19 mouse cellular contexts compared by ENCODE assay signal in genomic region chr5:128638716-128639115, GRCm38 (mm10). TPM values are rescaled to one million over a fixed set of nuclear protein-coding genes. Genes with fewer than 3 reads are reported as not detected.
DNase-seq lines count a peak whose midpoint lies in the region; TF ChIP-seq lines count a peak whose summit lies in the region.
"Had no signal": no experiment of that assay in that cellular context is flagged by ENCODE, and none has a peak within 500 bp of the region (broad histone marks: within the 10 kb centered on the region; RNA-seq: fewer than 3 reads in every experiment).

No protein-coding gene starts in this region.

- H3K4me1 ChIP-seq in thymus, adult 2 months (replicated peaks; ENCODE audit: control insufficient read depth, insufficient read depth, low read length), result peaks cover 27% of the 10 kb centered on the region
- H3K4me1 ChIP-seq: forebrain, embryonic 13.5 days; heart, embryonic 13.5 days; neural tube, embryonic 12.5 days had no signal

- H3K4me3 ChIP-seq in thymus, adult 2 months (ENCODE audit: control insufficient read depth, insufficient read depth, low read length), result no peak overlapping the region
- H3K4me3 ChIP-seq: forebrain, embryonic 13.5 days; heart, embryonic 13.5 days; neural tube, embryonic 12.5 days had no signal

- H3K27me3 ChIP-seq in thymus, adult 2 months (ENCODE audit: control insufficient read depth, insufficient read depth, low read length), result no peaks in the 10 kb centered on the region
- H3K27me3 ChIP-seq: forebrain, embryonic 13.5 days; heart, embryonic 13.5 days; neural tube, embryonic 12.5 days had no signal

- peak overlapping the region; percentile 60 for H3K27ac ChIP-seq in thymus, adult 2 months (ENCODE audit: control insufficient read depth, insufficient read depth, low read length)
- H3K27ac ChIP-seq: forebrain, embryonic 13.5 days; heart, embryonic 13.5 days; neural tube, embryonic 12.5 days had no signal

- TF ChIP-seq POLR2A in thymus, adult 2 months (IDR thresholded peaks at IDR 0.05; ENCODE audit: control insufficient read depth, extremely low read depth, insufficient read depth, low read length, poor library complexity), result no peak

- no peak for DNase-seq in thymus, adult 2 months
- no peak for DNase-seq in thymus, adult 18-20 months
- peak; percentile 71 for DNase-seq in embryo, embryonic 9.5 days (ENCODE audit: extremely low spot score)
- DNase-seq in thymus, postnatal 10 days (ENCODE audit: low spot score in 2 of 2), result peak; percentile 26 to 39
- DNase-seq in heart, adult 11 months, result no peak
- no peak for DNase-seq in cerebellum, adult 18-20 months
- no peak for DNase-seq in left cerebral cortex, adult 8-10 months (ENCODE audit: low spot score in 2 of 2)
- DNase-seq: adrenal gland, adult 8-10 months; cerebellum, adult 11-12 months; layer of hippocampus, postnatal 36 days; lung, adult 2 months; lung, postnatal 4 days; midbrain, embryonic 14.5 days had no signal

- no peak for TF ChIP-seq CTCF in thymus, adult 2 months (IDR thresholded peaks at IDR 0.05; ENCODE audit: borderline replicate concordance, control insufficient read depth, extremely low read depth, insufficient read depth, low read length, poor library complexity)

- 28% methylated on average over 9 of the region's 9 CpGs for WGBS in thymus, adult 2 months

- no peaks in the 10 kb centered on the region for H3K36me3 ChIP-seq in thymus, adult 2 months (ENCODE audit: control insufficient read depth, insufficient read depth, low read length)
- H3K36me3 ChIP-seq: G1E; heart, embryonic 13.5 days; neural tube, embryonic 12.5 days had no signal

RNA-seq across cellular contexts. Expression of gene Fzd10, which starts 38.1 kb away (rescaled TPM):
- 6.1 and 6.9 TPM in 2 replicates for polyA plus RNA-seq in thymus, adult 2 months (2012; rRNA removed)
- 1 to 10 TPM; 1.9 to 2.6 (median 1.9) TPM for total RNA-seq in left cerebral cortex, adult 8-10 months (2022)
- total RNA-seq: granulocyte monocyte progenitor cell, adult 5-6 weeks; hematopoietic stem cell, adult 5-6 weeks had no signal
- polyA plus RNA-seq: G1E had no signal

Comparison
In these comparisons a context has a peak if more than half of its experiments do, and no peak if none do; other contexts are left out.
1. DNase-seq: peak in embryo, embryonic 9.5 days (single experiment) and thymus, postnatal 10 days (2 of 2); none in thymus, adult 2 months (single experiment), thymus, adult 18-20 months (0 of 2), heart, adult 11 months (single experiment), cerebellum, adult 18-20 months (0 of 2) and left cerebral cortex, adult 8-10 months (0 of 2).